ENCODE assay signal across 23 mouse cellular contexts in the genomic region with DNA sequence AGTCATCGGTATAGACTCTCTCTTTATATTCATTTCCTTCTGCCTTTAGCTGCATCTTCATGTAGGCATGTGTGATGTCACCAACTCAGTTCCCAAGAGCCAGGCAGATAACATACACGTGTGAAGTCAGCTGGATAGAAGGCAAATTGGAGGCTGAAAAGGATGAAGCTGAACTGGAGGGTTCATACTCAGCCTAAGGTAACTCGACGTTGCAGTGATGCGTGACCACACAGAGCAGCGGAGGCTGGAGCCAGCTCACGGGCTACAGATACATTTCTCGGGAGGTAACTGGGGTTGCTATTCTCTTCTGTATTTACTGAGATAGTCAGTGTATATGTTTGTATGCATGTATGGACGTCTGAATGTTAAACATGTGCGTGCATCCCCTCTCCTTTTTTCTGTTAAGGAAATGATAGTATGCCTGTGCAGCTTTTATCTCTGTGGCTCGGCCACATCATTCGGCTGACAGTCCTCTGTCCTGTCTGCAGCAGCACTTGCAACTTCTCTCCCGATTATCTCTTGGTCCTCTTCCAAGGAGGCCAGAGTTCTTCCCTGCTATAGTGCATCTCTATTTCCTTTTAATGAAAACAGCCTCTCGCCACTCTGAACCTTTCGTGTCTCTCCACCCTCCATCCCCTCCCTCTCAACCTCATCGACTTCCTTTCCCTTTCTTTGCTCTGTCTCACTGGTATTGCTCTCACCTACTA. TPM values are rescaled to one million over a fixed set of nuclear protein-coding genes. Genes with fewer than 3 reads are reported as not detected.
DNase-seq lines count a peak whose midpoint lies in the region; ATAC-seq and TF ChIP-seq lines count a peak whose summit lies in the region.
"Had no signal": no experiment of that assay in that cellular context is flagged by ENCODE, and none has a peak within 500 bp of the region (broad histone marks: within the 10 kb centered on the region; RNA-seq: fewer than 3 reads in every experiment).

No protein-coding gene starts in this region.

- TF ChIP-seq EP300 in heart, postnatal 0 days (IDR thresholded peaks at IDR 0.05; ENCODE audit: low read depth) = no peak

- H3K27me3 ChIP-seq in heart, postnatal 0 days (ENCODE audit: control insufficient read depth, insufficient read depth, low read length) = no peaks in the 10 kb centered on the region
- H3K27me3 ChIP-seq in heart, embryonic 11.5 days (ENCODE audit: control insufficient read depth, insufficient read depth, low read length) = no peaks in the 10 kb centered on the region
- H3K27me3 ChIP-seq in midbrain, embryonic 13.5 days = no peaks in the 10 kb centered on the region
- no peaks in the 10 kb centered on the region for H3K27me3 ChIP-seq in midbrain, embryonic 11.5 days (ENCODE audit: control insufficient read depth, insufficient read depth, low read length)
- H3K27me3 ChIP-seq: embryonic facial prominence, embryonic 12.5 days; intestine, embryonic 15.5 days; liver, embryonic 12.5 days had no signal

- H3K4me2 ChIP-seq in heart, postnatal 0 days (ENCODE audit: low read depth, low read length) = 0 out of 2 replicates have a peak overlapping the region, but pooled peaks have one; percentile 18
- no peak overlapping the region for H3K4me2 ChIP-seq in heart, embryonic 11.5 days
- no peak overlapping the region for H3K4me2 ChIP-seq in midbrain, embryonic 13.5 days (replicated peaks)
- no peak overlapping the region for H3K4me2 ChIP-seq in midbrain, embryonic 11.5 days
- H3K4me2 ChIP-seq: embryonic facial prominence, embryonic 12.5 days; forebrain, embryonic 12.5 days; intestine, embryonic 15.5 days; liver, embryonic 12.5 days had no signal

- no peak for ATAC-seq in heart, postnatal 0 days (ENCODE audit: insufficient read depth, low read depth)
- ATAC-seq in heart, embryonic 11.5 days (replicated peaks; ENCODE audit: insufficient number of reproducible peaks, low FRiP score, low TSS enrichment) = no peak
- peak; percentile 46; the same call in 1 of the 2 replicates for ATAC-seq in midbrain, embryonic 13.5 days
- ATAC-seq in midbrain, embryonic 11.5 days (ENCODE audit: low FRiP score) = no peak
- ATAC-seq in megakaryocyte, adult 5-6 weeks (ENCODE audit: poor library complexity, severe bottlenecking) = no peak
- ATAC-seq: intestine, embryonic 15.5 days; liver, embryonic 12.5 days had no signal

- WGBS in heart, postnatal 0 days = 40% methylated on average over 16 of the region's 16 CpGs
- WGBS in heart, embryonic 11.5 days (ENCODE audit: insufficient replicate concordance) = 48% methylated on average over 16 of the region's 16 CpGs
- 67% methylated on average over 16 of the region's 16 CpGs for WGBS in midbrain, embryonic 13.5 days
- 81% methylated on average over 16 of the region's 16 CpGs for WGBS in midbrain, embryonic 11.5 days

- H3K9me3 ChIP-seq in heart, postnatal 0 days (replicated peaks; ENCODE audit: control insufficient read depth, low read length) = no peaks in the 10 kb centered on the region
- no peaks in the 10 kb centered on the region for H3K9me3 ChIP-seq in heart, embryonic 11.5 days (replicated peaks; ENCODE audit: control insufficient read depth, low read length)
- no peaks in the 10 kb centered on the region for H3K9me3 ChIP-seq in midbrain, embryonic 13.5 days
- no peaks in the 10 kb centered on the region for H3K9me3 ChIP-seq in midbrain, embryonic 11.5 days (ENCODE audit: control insufficient read depth, low read length)
- H3K9me3 ChIP-seq: embryonic facial prominence, embryonic 12.5 days; forebrain, embryonic 12.5 days; intestine, embryonic 15.5 days; liver, embryonic 12.5 days; megakaryocyte, embryonic 14.5 days had no signal

- H3K27ac ChIP-seq in heart, postnatal 0 days (ENCODE audit: low read depth) = no peak overlapping the region
- H3K27ac ChIP-seq in heart, embryonic 11.5 days (ENCODE audit: low read depth, low read length) = no peak overlapping the region
- 0 out of 2 replicates have a peak overlapping the region, but pooled peaks have one; percentile 4 for H3K27ac ChIP-seq in midbrain, embryonic 13.5 days
- H3K27ac ChIP-seq in midbrain, embryonic 11.5 days (ENCODE audit: low read depth, low read length) = no peak overlapping the region
- H3K27ac ChIP-seq: embryonic facial prominence, embryonic 12.5 days; forebrain, embryonic 12.5 days; intestine, embryonic 15.5 days; liver, embryonic 12.5 days had no signal

- H3K4me3 ChIP-seq in heart, postnatal 0 days (ENCODE audit: low read depth, low read length) = no peak overlapping the region
- H3K4me3 ChIP-seq in heart, embryonic 11.5 days (ENCODE audit: low read depth, low read length) = no peak overlapping the region
- H3K4me3 ChIP-seq in midbrain, embryonic 13.5 days (replicated peaks) = no peak overlapping the region
- no peak overlapping the region for H3K4me3 ChIP-seq in midbrain, embryonic 11.5 days (ENCODE audit: low read depth, low read length)
- H3K4me3 ChIP-seq: embryonic facial prominence, embryonic 12.5 days; forebrain, embryonic 12.5 days; intestine, embryonic 15.5 days; liver, embryonic 12.5 days; megakaryocyte, embryonic 14.5 days had no signal

- TF ChIP-seq CTCF in heart, postnatal 0 days (IDR thresholded peaks at IDR 0.05; ENCODE audit: low read depth) = no peak

- no peaks in the 10 kb centered on the region for H3K36me3 ChIP-seq in heart, postnatal 0 days (replicated peaks; ENCODE audit: control insufficient read depth, insufficient read depth, low read length)
- H3K36me3 ChIP-seq in heart, embryonic 11.5 days (ENCODE audit: control insufficient read depth, insufficient read depth, low read length) = no peaks in the 10 kb centered on the region
- H3K36me3 ChIP-seq in midbrain, embryonic 13.5 days = no peaks in the 10 kb centered on the region
- no peaks in the 10 kb centered on the region for H3K36me3 ChIP-seq in midbrain, embryonic 11.5 days (ENCODE audit: control insufficient read depth, insufficient read depth, low read length)
- H3K36me3 ChIP-seq: embryonic facial prominence, embryonic 12.5 days; forebrain, embryonic 12.5 days; intestine, embryonic 15.5 days; liver, embryonic 12.5 days had no signal

- no peak for DNase-seq in heart, postnatal 0 days (ENCODE audit: low spot score)
- DNase-seq in midbrain, embryonic 11.5 days (ENCODE audit: low spot score, missing footprints) = no peak
- peak; percentile 24 for DNase-seq in MEL-GATA-1-ER (ENCODE audit: extremely low read depth, low read depth)
- peak; percentile 49 for DNase-seq in retina, postnatal 1 day
- DNase-seq: adrenal gland, postnatal 10 days; B cell, adult 2 months; cerebellum, adult 18-20 months; cerebellum, postnatal 25 days; gastrocnemius, postnatal 25 days; heart, postnatal 36 days; kidney, adult 9 months; kidney, postnatal 14 days; lung, adult 18-20 months; lung, postnatal 14 days; thymus, postnatal 14 days had no signal

- H3K9ac ChIP-seq in heart, postnatal 0 days (replicated peaks; ENCODE audit: low read depth, low read length) = no peak overlapping the region
- H3K9ac ChIP-seq in heart, embryonic 11.5 days (ENCODE audit: low read depth, low read length) = no peak overlapping the region
- H3K9ac ChIP-seq in midbrain, embryonic 13.5 days (replicated peaks) = no peak overlapping the region
- no peak overlapping the region for H3K9ac ChIP-seq in midbrain, embryonic 11.5 days (ENCODE audit: low read length)
- H3K9ac ChIP-seq: embryonic facial prominence, embryonic 12.5 days; forebrain, embryonic 12.5 days; intestine, embryonic 15.5 days; liver, embryonic 12.5 days had no signal

- peaks cover 26% of the 10 kb centered on the region for H3K4me1 ChIP-seq in heart, postnatal 0 days (ENCODE audit: control insufficient read depth, insufficient read depth)
- H3K4me1 ChIP-seq in heart, embryonic 11.5 days (ENCODE audit: control insufficient read depth, insufficient read depth, low read length) = peaks cover 33% of the 10 kb centered on the region
- peaks cover 19% of the 10 kb centered on the region for H3K4me1 ChIP-seq in midbrain, embryonic 13.5 days (replicated peaks)
- no peaks in the 10 kb centered on the region for H3K4me1 ChIP-seq in midbrain, embryonic 11.5 days (ENCODE audit: control insufficient read depth, insufficient read depth, low read length)
- H3K4me1 ChIP-seq: intestine, embryonic 15.5 days; liver, embryonic 12.5 days had no signal

RNA-seq across cellular contexts. Expression of a gene that starts 29.6 kb away (rescaled TPM):
- total RNA-seq in heart, postnatal 0 days (2014; rRNA removed; ENCODE audit: low replicate concordance) = 17.8 and 18.0 TPM in 2 replicates
- polyA plus RNA-seq in heart, postnatal 0 days (2015; fragmentation: Nextera tagmentation; extraction: Ambion mirVana) = 3.9 and 4.7 TPM in 2 replicates
- polyA plus RNA-seq in heart, embryonic 11.5 days (2014; fragmentation: Nextera tagmentation; extraction: Ambion mirVana) = 10.7 and 11.1 TPM in 2 replicates
- 24.2 and 30.5 TPM in 2 replicates for polyA plus RNA-seq in midbrain, embryonic 13.5 days (2015; fragmentation: Nextera tagmentation; extraction: Ambion mirVana)
- 10.0 and 13.3 TPM in 2 replicates for polyA plus RNA-seq in midbrain, embryonic 11.5 days (2014; fragmentation: Nextera tagmentation; extraction: Ambion mirVana)
- total RNA-seq in megakaryocyte, adult 5-6 weeks (2015) = 0.09 TPM in 1 of 2 replicates, not detected in the other
- total RNA-seq in megakaryocyte, adult 5-6 weeks (2017) = 0.15 TPM in 1 of 2 replicates, not detected in the other

Comparison
In these comparisons a context has a peak if more than half of its experiments do, and no peak if none do; other contexts are left out.
1. DNase-seq: peak in MEL-GATA-1-ER (single experiment) and retina, postnatal 1 day (single experiment); none in heart, postnatal 0 days (single experiment) and midbrain, embryonic 11.5 days (single experiment).